Mouse (Mus musculus) thymus, adult 2 months (tissue): ENCODE results near the gene Scd2. TPM values are rescaled to one million over a fixed set of nuclear protein-coding genes. Genes with fewer than 3 reads are reported as not detected.

Experiments used
- DNase-seq: peaks from one replicate; pipeline ENCODE4 v3.0.0; 2021
- H3K27ac ChIP-seq: fragments of 200-500 bp; 2 replicates; pipeline ENCODE4 v1.5.1; 2012; ENCODE audit warnings: low read length, control low read depth; ENCODE audit not compliant: control insufficient read depth, insufficient read depth
- H3K27me3 ChIP-seq: fragments of 200-500 bp; 2 replicates; pipeline ENCODE4 v1.6.1; 2012; ENCODE audit warnings: mild to moderate bottlenecking, low read length, moderate library complexity, mixed read lengths; ENCODE audit not compliant: control insufficient read depth, insufficient read depth
- H3K36me3 ChIP-seq: fragments of 200-500 bp; 2 replicates; pipeline ENCODE4 v1.6.1; 2012; ENCODE audit warnings: mild to moderate bottlenecking, low read length, moderate library complexity; ENCODE audit not compliant: control insufficient read depth, insufficient read depth
- H3K4me1 ChIP-seq: fragments of 200-500 bp; replicated peaks from 2 replicates; pipeline ENCODE4 v1.6.1; 2012; ENCODE audit warnings: low read length; ENCODE audit not compliant: control insufficient read depth, insufficient read depth
- H3K4me3 ChIP-seq: fragments of 200-500 bp; 2 replicates; pipeline ENCODE4 v1.5.1; 2012; ENCODE audit warnings: mild to moderate bottlenecking, low read length, control low read depth, moderate library complexity; ENCODE audit not compliant: control insufficient read depth, insufficient read depth
- CTCF ChIP-seq: fragments of 200-500 bp; IDR thresholded peaks from 2 replicates; pipeline ENCODE4 v1.5.1; 2012; ENCODE audit warnings: mild to moderate bottlenecking, control low read depth, low read length, moderate library complexity, borderline replicate concordance; ENCODE audit not compliant: control insufficient read depth, poor library complexity, insufficient read depth; ENCODE audit errors: extremely low read depth
- POLR2A ChIP-seq: fragments of 200-500 bp; IDR thresholded peaks from 2 replicates; pipeline ENCODE4 v1.6.1; 2012; ENCODE audit warnings: mild to moderate bottlenecking, low read length, control low read depth, moderate library complexity; ENCODE audit not compliant: control insufficient read depth, poor library complexity, insufficient read depth; ENCODE audit errors: extremely low read depth
- WGBS: fragments of 180-500 bp; shearing (Covaris S2); methylation state at CpG from one replicate; pipeline ENCODE4 v1.1.7; 2018; 5-methylcytosine and 5-hydroxymethylcytosine counted together
- polyA plus RNA-seq: library from polyadenylated mRNA; depleted of rRNA; stranded (reverse); fragments of >200 nt; gene quantifications from 2 replicates; pipeline ENCODE4 v1.2.3, GENCODE M21; 2012

Scd2 gene
- polyA plus RNA-seq, 1 experiment, result 261 TPM

GRCm38 (mm10) chr19:44311306-44312006 is 18.0 kb downstream of the Scd2 start:
- WGBS, result 96% methylated on average over 8 of the region's 8 CpGs
- Histone ChIP-seq H3K27ac (no peak overlapping the region), H3K4me1 (peaks cover 4% of the 10 kb centered on the region), H3K27me3 (no peaks in the 10 kb centered on the region), H3K36me3 (peaks cover 25% of the 10 kb centered on the region), H3K4me3 (no peak overlapping the region)
- no peak for DNase-seq
- no peak for TF ChIP-seq CTCF
- no peak for TF ChIP-seq POLR2A

- TF ChIP-seq CTCF, result no peak
- TF ChIP-seq POLR2A, result no peak
Measured at GRCm38 (mm10) chr19:44312007-44312360, 18.5 kb downstream of the Scd2 start.

GRCm38 (mm10) chr19:44313066-44313465 is 19.6 kb downstream of the Scd2 start:
- Histone ChIP-seq H3K27ac (no peak overlapping the region), H3K4me1 (peaks cover 11% of the 10 kb centered on the region), H3K4me3 (no peak overlapping the region), H3K27me3 (no peaks in the 10 kb centered on the region), H3K36me3 (peaks cover 12% of the 10 kb centered on the region)
- 97% methylated on average over 3 of the region's 3 CpGs for WGBS
- no peak for DNase-seq
- no peak for TF ChIP-seq CTCF

More at GRCm38 (mm10) chr19:44312007-44312360, 18.5 kb downstream of the Scd2 start:
- H3K27me3 ChIP-seq, result no peaks in the 10 kb centered on the region
- H3K36me3 ChIP-seq, result peaks cover 20% of the 10 kb centered on the region
- H3K4me3 ChIP-seq, result no peak overlapping the region
- 87% methylated on average over 4 of the region's 4 CpGs for WGBS
- DNase-seq, result no peak
- H3K4me1 ChIP-seq, result peaks cover 8% of the 10 kb centered on the region
- H3K27ac ChIP-seq, result no peak overlapping the region

- Histone ChIP-seq H3K4me3 (peak overlapping the region; percentile 13), H3K36me3 (peaks cover 2% of the 10 kb centered on the region; the same call in 1 of the 2 replicates), H3K27ac (no peak overlapping the region), H3K4me1 (peaks cover 11% of the 10 kb centered on the region), H3K27me3 (no peaks in the 10 kb centered on the region)
- WGBS, result 16% methylated on average over 18 of the region's 18 CpGs
- peak; percentile 57 for DNase-seq
- TF ChIP-seq CTCF (no peak), POLR2A (no peak)
Measured at GRCm38 (mm10) chr19:44314327-44314759, 20.9 kb downstream of the Scd2 start.

GRCm38 (mm10) chr19:44314871-44315414 is 21.5 kb downstream of the Scd2 start:
- TF ChIP-seq CTCF, result no peak
- no peak for TF ChIP-seq POLR2A
- no peak overlapping the region for H3K27ac ChIP-seq
- DNase-seq, result no peak

GRCm38 (mm10) chr19:44316752-44317315 is 23.4 kb downstream of the Scd2 start:
- peaks cover 11% of the 10 kb centered on the region for H3K4me1 ChIP-seq
- no peak overlapping the region for H3K27ac ChIP-seq
- H3K4me3 ChIP-seq, result no peak overlapping the region
- TF ChIP-seq CTCF (no peak), POLR2A (no peak)
- no peak for DNase-seq
- H3K36me3 ChIP-seq, result no peaks in the 10 kb centered on the region
- H3K27me3 ChIP-seq, result no peaks in the 10 kb centered on the region
- 93% methylated on average over 5 of the region's 5 CpGs for WGBS

More at GRCm38 (mm10) chr19:44314871-44315414, 21.5 kb downstream of the Scd2 start:
- peaks cover 11% of the 10 kb centered on the region for H3K4me1 ChIP-seq
- no peaks in the 10 kb centered on the region for H3K27me3 ChIP-seq
- no peaks in the 10 kb centered on the region for H3K36me3 ChIP-seq
- H3K4me3 ChIP-seq, result no peak overlapping the region
- WGBS, result 21% methylated on average over 11 of the region's 11 CpGs
